Mouse (Mus musculus) forebrain, embryonic 11.5 days (tissue): ENCODE measurements around the gene Npas3. TPM values are rescaled to one million over a fixed set of nuclear protein-coding genes. Genes with fewer than 3 reads are reported as not detected.
"Not testable (repeated sequence)": the region's sequence is repeated elsewhere in the genome, so short reads cannot be mapped to it uniquely, and the experiment has no call there.

Experiments
- ATAC-seq: fragments of 200-750 bp; cut with Nextera tagmentation; replicated peaks from 2 replicates; pipeline ENCODE4 v1.8.0; 2017; ENCODE audit warnings: moderate TSS enrichment; ENCODE audit not compliant: low FRiP score
- DNase-seq: peaks from one replicate; pipeline ENCODE4 v3.0.0-alpha.2; 2017; ENCODE audit warnings: low spot score
- H3K27ac ChIP-seq: fragments of 300-500 bp; sonication (generic); 2 replicates; pipeline ENCODE4 v1.5.1; 2014; ENCODE audit warnings: low read depth, low read length
- H3K27me3 ChIP-seq: fragments of 300-500 bp; sonication (generic); 2 replicates; pipeline ENCODE4 v1.6.1; 2014; ENCODE audit warnings: mild to moderate bottlenecking, low read length, mixed read lengths; ENCODE audit not compliant: control insufficient read depth, insufficient read depth
- H3K36me3 ChIP-seq: fragments of 300-500 bp; sonication (generic); 2 replicates; pipeline ENCODE4 v1.6.1; 2014; ENCODE audit warnings: mild to moderate bottlenecking, low read length, moderate library complexity, mixed read lengths; ENCODE audit not compliant: control insufficient read depth, insufficient read depth
- H3K4me1 ChIP-seq: fragments of 300-500 bp; sonication (generic); replicated peaks from 2 replicates; pipeline ENCODE4 v1.6.1; 2014; ENCODE audit warnings: low read length, mixed read lengths; ENCODE audit not compliant: control insufficient read depth, insufficient read depth
- H3K4me2 ChIP-seq: fragments of 300-500 bp; sonication (generic); 2 replicates; pipeline ENCODE4 v1.6.1; 2014; ENCODE audit warnings: low read depth, mild to moderate bottlenecking, low read length, moderate library complexity, mixed read lengths; ENCODE audit not compliant: severe bottlenecking
- H3K4me3 ChIP-seq: fragments of 300-500 bp; sonication (generic); 2 replicates; pipeline ENCODE4 v1.5.1; 2014; ENCODE audit warnings: low read depth, low read length
- H3K9ac ChIP-seq: fragments of 300-500 bp; sonication (generic); 2 replicates; pipeline ENCODE4 v1.6.1; 2014; ENCODE audit warnings: low read length
- H3K9me3 ChIP-seq: fragments of 300-500 bp; sonication (generic); 2 replicates; pipeline ENCODE4 v1.6.1; 2016; ENCODE audit warnings: low read length, mixed read lengths; ENCODE audit not compliant: control insufficient read depth
- WGBS: fragments of 180-500 bp; shearing (Covaris S2); extraction: QIAGEN DNeasy Blood & Tissue Kit; methylation state at CpG from one replicate; pipeline ENCODE4 v1.1.7; 2014; 5-methylcytosine and 5-hydroxymethylcytosine counted together
- polyA plus RNA-seq: library from polyadenylated mRNA; unstranded; fragments of >200 nt; fragmentation: Nextera tagmentation; extraction: Ambion mirVana; gene quantifications from 2 replicates; pipeline ENCODE4 v1.2.1, GENCODE M21; 2014

The Npas3 gene
- polyA plus RNA-seq, 1 experiment from 2014 or later: 22.5 TPM

DNA sequence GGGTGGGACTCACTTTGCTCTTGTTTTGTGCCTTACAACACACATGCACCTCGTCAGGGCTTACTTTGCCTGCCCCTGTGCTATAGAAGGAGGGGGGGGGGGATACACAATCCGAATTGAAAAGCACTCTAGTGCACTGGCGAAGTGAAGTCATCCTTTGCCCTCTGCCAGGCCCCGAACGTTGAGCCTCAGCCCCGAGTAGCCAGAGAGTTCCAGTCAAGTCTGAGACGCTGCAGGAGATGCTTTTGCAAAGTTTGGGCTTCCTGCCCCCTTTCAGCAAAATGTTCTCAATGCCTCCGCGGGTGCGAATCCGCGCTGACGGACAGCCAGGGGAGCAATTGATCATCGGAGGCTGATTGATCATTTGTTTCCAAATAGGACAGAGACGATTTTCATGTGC, 319 bp downstream of the Npas3 start:
- Histone ChIP-seq H3K4me3 (peak overlapping the region; percentile 65), H3K4me2 (peak overlapping the region; percentile 52), H3K36me3 (no peaks in the 10 kb centered on the region), H3K9me3 (no peaks in the 10 kb centered on the region), H3K27me3 (no peaks in the 10 kb centered on the region), H3K27ac (peak overlapping the region; percentile 95), H3K9ac (peak overlapping the region; percentile 89), H3K4me1 (peaks cover 14% of the 10 kb centered on the region)
- ATAC-seq: peak; percentile 11
- peak; percentile 71 for DNase-seq
- WGBS: under 1% methylated on average over 15 of the region's 15 CpGs

- Histone ChIP-seq H3K4me1 (peaks cover 16% of the 10 kb centered on the region), H3K4me2 (peak overlapping the region; percentile 54), H3K36me3 (no peaks in the 10 kb centered on the region), H3K9ac (peak overlapping the region; percentile 99), H3K4me3 (peak overlapping the region; percentile 85), H3K9me3 (no peaks in the 10 kb centered on the region), H3K27ac (peak overlapping the region; percentile 99), H3K27me3 (no peaks in the 10 kb centered on the region)
- ATAC-seq (no peak), DNase-seq (peak; percentile 72)
- under 1% methylated on average over 10 of the region's 11 CpGs for WGBS
These were observed 3.3 kb downstream of the Npas3 start for GRCm38 (mm10) chr12:53251701-53252181.

GRCm38 (mm10) chr12:53252213-53252571, 3.7 kb downstream of the Npas3 start:
- ATAC-seq: peak; percentile 16; the same call in 1 of the 2 replicates
- Histone ChIP-seq H3K4me2 (peak overlapping the region; percentile 54), H3K4me3 (peak overlapping the region; percentile 85), H3K27ac (peak overlapping the region; percentile 99), H3K9ac (peak overlapping the region; percentile 99), H3K36me3 (no peaks in the 10 kb centered on the region), H3K9me3 (no peaks in the 10 kb centered on the region), H3K27me3 (no peaks in the 10 kb centered on the region), H3K4me1 (peaks cover 11% of the 10 kb centered on the region)
- DNase-seq: peak; percentile 81
- WGBS: 1% methylated on average over 17 of the region's 23 CpGs

GRCm38 (mm10) chr12:53252572-53253422, 4.3 kb downstream of the Npas3 start:
- Histone ChIP-seq H3K27me3 (no peaks in the 10 kb centered on the region), H3K9ac (peak overlapping the region; percentile 99), H3K4me2 (peak overlapping the region; percentile 54), H3K27ac (peak overlapping the region; percentile 99), H3K4me3 (peak overlapping the region; percentile 85), H3K9me3 (no peaks in the 10 kb centered on the region), H3K36me3 (no peaks in the 10 kb centered on the region), H3K4me1 (peaks cover 10% of the 10 kb centered on the region; the same call in 1 of the 2 replicates)
- no peak; the same call in 1 of the 2 replicates for ATAC-seq
- peak; percentile 79 for DNase-seq
- under 1% methylated on average over 85 of the region's 115 CpGs for WGBS

DNA sequence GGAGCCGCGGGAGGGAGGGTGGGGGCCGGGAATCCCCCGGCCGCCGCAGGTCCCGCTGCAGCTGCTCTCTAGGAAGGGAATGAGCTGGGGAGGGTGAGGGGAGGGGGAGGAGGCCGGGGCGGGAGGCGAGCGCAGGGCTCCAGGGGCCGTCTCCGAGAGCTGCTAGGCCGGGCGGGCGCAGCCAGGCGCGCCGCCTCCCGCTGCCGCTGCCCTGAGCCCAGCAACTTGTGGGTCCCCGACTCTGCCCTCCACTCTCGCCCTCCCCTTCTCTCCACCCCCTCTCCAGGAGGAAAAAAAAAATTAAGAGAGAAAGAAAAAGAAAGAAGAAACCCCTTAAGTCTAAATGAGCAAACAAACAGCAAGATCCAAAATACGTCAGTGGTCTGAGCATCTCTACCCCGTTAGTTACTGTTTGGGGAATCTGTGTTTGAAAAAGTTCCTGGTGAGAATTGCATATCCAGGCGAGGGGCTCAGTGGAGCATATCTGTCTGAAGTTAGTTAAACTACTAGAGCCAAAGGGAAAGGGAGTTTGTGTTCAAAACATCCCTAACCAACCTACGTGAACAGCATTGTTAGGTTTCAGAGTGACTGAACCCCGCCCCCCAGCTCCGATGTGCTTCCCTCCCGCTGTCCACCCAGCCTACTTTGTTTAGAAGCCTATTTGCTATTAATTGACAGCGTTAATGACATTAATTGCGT, 5.1 kb downstream of the Npas3 start:
- Histone ChIP-seq H3K9me3 (no peaks in the 10 kb centered on the region), H3K4me1 (peaks cover 10% of the 10 kb centered on the region; the same call in 1 of the 2 replicates), H3K4me3 (peak overlapping the region; percentile 85), H3K27me3 (no peaks in the 10 kb centered on the region), H3K36me3 (no peaks in the 10 kb centered on the region), H3K27ac (peak overlapping the region; percentile 99), H3K4me2 (peak overlapping the region; percentile 54), H3K9ac (peak overlapping the region; percentile 99)
- WGBS: under 1% methylated on average over 26 of the region's 32 CpGs
- DNase-seq: peak; percentile 92
- peak; percentile 63 for ATAC-seq

DNA sequence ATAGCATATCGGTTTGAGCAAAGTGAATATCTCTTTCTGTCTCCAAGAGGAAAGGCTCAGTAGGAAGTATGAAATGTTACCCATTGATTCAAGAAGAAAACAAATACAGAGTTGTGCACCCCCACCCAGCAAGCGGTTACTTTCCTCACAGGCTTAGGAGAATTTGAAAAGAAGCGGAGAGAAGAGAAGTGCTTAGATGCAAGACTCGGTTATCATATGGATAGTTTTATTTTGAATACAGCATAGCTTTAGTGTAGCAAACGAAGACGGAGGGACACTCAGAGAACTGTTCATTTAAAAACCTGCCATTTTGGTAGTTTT, 5.6 kb downstream of the Npas3 start:
- H3K4me1 ChIP-seq: peaks cover 10% of the 10 kb centered on the region; the same call in 1 of the 2 replicates
- no peak for DNase-seq

DNA sequence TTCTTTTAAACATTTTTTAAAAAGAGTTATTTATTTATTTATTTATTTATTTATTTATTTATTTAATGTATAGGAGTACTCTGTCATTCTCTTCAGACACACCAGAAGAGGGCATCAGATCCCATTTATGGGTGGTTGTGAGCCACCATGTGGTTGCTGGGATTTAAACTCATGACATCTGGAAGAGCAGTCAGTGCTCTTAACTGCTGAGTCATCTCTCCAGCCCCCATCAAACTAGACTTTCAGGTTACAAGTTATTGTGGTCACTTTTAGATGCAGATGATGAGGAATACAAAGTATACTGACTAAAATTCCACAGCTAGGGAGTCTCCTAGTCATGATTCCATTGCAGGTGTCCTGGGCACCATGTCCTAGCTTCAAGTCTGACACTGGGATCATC, 26.0 kb downstream of the Npas3 start:
- not testable (repeated sequence) for H3K4me2 ChIP-seq, H3K27me3 ChIP-seq, H3K9me3 ChIP-seq, DNase-seq, H3K4me1 ChIP-seq, ATAC-seq, H3K36me3 ChIP-seq, H3K9ac ChIP-seq, H3K27ac ChIP-seq, H3K4me3 ChIP-seq

More for the DNA sequence above, 5.6 kb downstream of the Npas3 start:
- peak overlapping the region; percentile 54 for H3K4me2 ChIP-seq
- under 1% methylated on average over 6 of the region's 6 CpGs for WGBS
- H3K9me3 ChIP-seq: no peaks in the 10 kb centered on the region
- ATAC-seq: no peak
- peak overlapping the region; percentile 85 for H3K4me3 ChIP-seq
- H3K27me3 ChIP-seq: no peaks in the 10 kb centered on the region
- H3K9ac ChIP-seq: peak overlapping the region; percentile 99; the same call in 1 of the 2 replicates
- H3K27ac ChIP-seq: peak overlapping the region; percentile 99; the same call in 1 of the 2 replicates
- no peaks in the 10 kb centered on the region for H3K36me3 ChIP-seq

GRCm38 (mm10) chr12:53277393-53277792, 28.9 kb downstream of the Npas3 start:
- H3K4me1 ChIP-seq: no peaks in the 10 kb centered on the region
- WGBS: 83% methylated on average over 6 of the region's 6 CpGs
- no peak for ATAC-seq
- no peak overlapping the region for H3K9ac ChIP-seq
- no peaks in the 10 kb centered on the region for H3K9me3 ChIP-seq
- H3K27me3 ChIP-seq: no peaks in the 10 kb centered on the region
- no peak for DNase-seq
- H3K4me2 ChIP-seq: no peak overlapping the region
- no peak overlapping the region for H3K27ac ChIP-seq
- H3K4me3 ChIP-seq: no peak overlapping the region
- H3K36me3 ChIP-seq: no peaks in the 10 kb centered on the region; the same call in 1 of the 2 replicates
